15 mouse cellular contexts compared by ENCODE assay signal in the genomic region with DNA sequence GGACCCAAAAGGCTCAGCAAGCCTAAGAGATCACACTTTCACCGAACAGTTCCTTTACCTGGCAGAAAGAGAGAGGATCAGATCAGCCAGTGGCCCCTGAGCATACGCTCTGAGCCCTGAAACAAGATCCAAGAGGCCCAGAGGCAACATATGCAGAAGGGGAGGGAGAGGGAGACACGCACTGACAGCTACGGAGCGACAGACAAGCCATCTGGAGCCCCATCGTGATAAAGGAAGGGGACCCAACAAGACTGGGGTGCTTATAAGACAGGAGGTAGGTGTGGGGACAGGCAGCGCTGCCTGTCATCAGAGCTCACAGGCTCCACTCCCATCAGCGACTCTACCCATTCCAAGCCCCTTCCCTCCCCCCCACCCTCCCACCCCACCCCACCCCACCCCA.
"Had no signal": no experiment of that assay in that cellular context is flagged by ENCODE, and none has a peak within 500 bp of the region (broad histone marks: within the 10 kb centered on the region; RNA-seq: fewer than 3 reads in every experiment).

No protein-coding gene starts in this region.

- H3K36me3 ChIP-seq: limb, embryonic 15.5 days; liver, embryonic 12.5 days; midbrain, embryonic 12.5 days had no signal

- H3K27ac ChIP-seq: limb, embryonic 15.5 days; liver, embryonic 12.5 days; macrophage had no signal

- H3K9ac ChIP-seq: limb, embryonic 15.5 days; liver, embryonic 12.5 days; lung, embryonic 14.5 days; midbrain, embryonic 12.5 days had no signal

- H3K4me3 ChIP-seq: limb, embryonic 15.5 days; liver, embryonic 12.5 days; megakaryocyte, embryonic 14.5 days; midbrain, embryonic 12.5 days had no signal

- ATAC-seq: liver, embryonic 12.5 days; midbrain, embryonic 16.5 days had no signal

- DNase-seq: kidney, adult 8-10 months; kidney, postnatal 25 days; layer of hippocampus, postnatal 36 days; lung, embryonic 14.5 days; lung, postnatal 14 days; right cerebral cortex, postnatal 4 days; spleen, adult 18-20 months; thymus, adult 18-20 months; thymus, postnatal 14 days had no signal

- H3K4me2 ChIP-seq: limb, embryonic 15.5 days; liver, embryonic 12.5 days; lung, embryonic 14.5 days; midbrain, embryonic 12.5 days had no signal

- H3K27me3 ChIP-seq: limb, embryonic 15.5 days; midbrain, embryonic 12.5 days had no signal

- H3K9me3 ChIP-seq: limb, embryonic 15.5 days; liver, embryonic 12.5 days; midbrain, embryonic 12.5 days had no signal
